Mouse (Mus musculus) stomach, postnatal 0 days (tissue): ENCODE measurements at regions not wholly inside any gene's neighbourhood (a gene's known extent, or its start where the extent isn't known, plus 50 kb on each side); places are given as distances from the start of the nearest gene placed in this dataset.

ENCODE experiments used
- CTCF ChIP-seq: IDR thresholded peaks from 2 replicates; pipeline ENCODE4 v1.5.1; 2016; ENCODE audit warnings: antibody characterized with exemption, low read depth, mild to moderate bottlenecking, moderate library complexity
- EP300 ChIP-seq: optimal IDR thresholded peaks from 2 replicates; pipeline ENCODE3; 2016; ENCODE audit warnings: antibody characterized with exemption

DNA sequence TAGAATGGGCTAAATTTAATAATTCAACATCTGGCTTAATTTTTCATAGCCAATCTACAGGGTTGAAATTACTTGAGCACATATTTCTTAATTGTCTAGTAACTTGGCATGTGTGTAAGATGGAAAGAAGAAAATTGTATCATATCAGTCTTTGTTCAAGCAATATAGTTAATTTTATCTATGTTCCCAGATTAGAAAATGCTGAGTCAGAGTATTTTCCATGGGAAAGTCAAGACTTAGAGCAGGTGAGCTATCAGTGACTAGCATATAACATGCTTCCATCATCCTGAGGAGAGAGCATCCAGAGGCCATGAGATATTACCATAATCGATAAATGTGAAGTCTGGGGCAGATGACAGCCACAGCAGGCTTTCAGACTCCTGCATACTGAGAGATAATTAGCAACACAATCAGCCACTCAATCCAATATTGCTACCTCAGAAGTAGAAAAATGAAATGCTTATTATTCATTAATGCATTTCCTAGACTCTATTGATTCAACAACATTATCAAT lies 188.2 kb upstream of the Zfp804b start:
- TF ChIP-seq CTCF (no peak), EP300 (no peak)
